Mouse (Mus musculus): ENCODE results near the gene Reep6.
A peak's percentile ranks its signal among the peaks of the same experiment; 100 is the strongest.

The Reep6 gene

GRCm38 (mm10) chr10:80329273-80330081 lies at the start of gene Reep6, which contains the start of gene Pcsk4:
Reep6 (plus strand) TSS chr10:80329953.
Pcsk4 (minus strand) TSS chr10:80329498.
- peak; percentile 98 for DNase-seq (ENCODE audit: low read depth, low spot score)

- DNase-seq (ENCODE audit: low read depth, low spot score): no peak
Observed at GRCm38 (mm10) chr10:80281304-80281703, 48.4 kb upstream of the Reep6 start.

DNA sequence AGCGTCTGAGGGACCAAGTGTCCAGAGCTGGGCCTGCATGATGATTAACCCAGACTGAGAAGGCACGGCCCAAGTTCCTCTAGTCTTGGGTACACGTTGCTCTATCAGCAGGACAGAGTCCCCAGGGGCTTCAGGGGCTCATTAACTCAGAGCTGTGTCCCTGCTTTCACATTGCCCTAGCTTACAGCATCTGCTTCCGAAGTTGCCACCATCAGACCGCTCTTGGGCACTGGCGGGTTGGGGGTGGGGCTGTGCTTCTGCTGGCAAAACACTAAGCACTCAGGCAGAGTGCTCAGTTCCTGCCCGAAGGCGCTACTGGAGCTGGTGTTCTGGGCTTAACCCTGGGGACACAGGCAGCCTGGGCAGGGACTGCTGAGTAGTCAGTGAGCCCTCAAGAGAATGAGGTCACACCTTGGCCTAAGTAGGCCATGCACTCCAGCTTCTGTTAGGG lies 47.8 kb upstream of the Reep6 start:
- DNase-seq (ENCODE audit: low read depth, low spot score): peak; percentile 65

GRCm38 (mm10) chr10:80282481-80283441 lies 47.0 kb upstream of the Reep6 start:
- DNase-seq (ENCODE audit: low read depth, low spot score): no peak

DNA sequence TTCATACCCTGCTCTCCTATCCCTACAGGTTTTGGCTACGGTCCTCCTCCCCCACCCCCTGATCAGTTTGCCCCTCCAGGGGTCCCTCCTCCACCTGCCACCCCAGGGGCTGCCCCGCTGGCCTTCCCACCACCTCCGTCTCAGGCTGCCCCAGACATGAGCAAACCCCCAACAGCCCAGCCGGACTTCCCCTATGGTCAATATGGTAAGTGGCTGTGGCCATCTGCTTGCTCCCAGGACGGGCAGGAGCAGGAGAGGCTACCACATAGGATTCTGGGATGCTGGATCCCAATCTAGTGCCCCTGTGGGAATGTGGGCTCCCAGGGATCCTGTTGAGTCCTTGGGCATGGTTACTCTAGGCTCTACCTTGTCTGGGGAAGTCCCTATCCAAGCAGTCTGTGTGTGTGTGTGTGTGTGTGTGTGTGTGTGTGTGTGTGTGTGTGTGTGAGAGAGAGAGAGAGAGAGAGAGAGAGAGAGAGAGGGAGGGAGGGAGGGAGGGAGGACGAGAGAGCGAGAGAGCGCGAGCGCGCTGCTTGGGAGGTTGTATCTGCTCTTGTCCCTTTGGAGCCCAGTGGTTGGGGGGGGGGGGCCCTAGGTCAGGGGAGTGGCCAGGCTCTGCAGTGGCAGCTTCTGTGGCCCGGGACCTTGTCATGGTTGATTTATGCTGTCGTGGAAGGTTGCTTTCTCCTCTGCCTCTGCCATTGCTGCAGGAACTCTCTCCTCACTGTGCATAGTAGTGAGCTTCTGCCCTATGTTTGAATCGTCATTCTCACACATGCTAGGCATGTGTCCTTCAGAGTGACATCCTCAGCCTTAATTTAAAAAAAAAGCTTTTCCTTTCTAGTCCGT lies 44.3 kb upstream of the Reep6 start:
- no peak for DNase-seq (ENCODE audit: low read depth, low spot score)

DNA sequence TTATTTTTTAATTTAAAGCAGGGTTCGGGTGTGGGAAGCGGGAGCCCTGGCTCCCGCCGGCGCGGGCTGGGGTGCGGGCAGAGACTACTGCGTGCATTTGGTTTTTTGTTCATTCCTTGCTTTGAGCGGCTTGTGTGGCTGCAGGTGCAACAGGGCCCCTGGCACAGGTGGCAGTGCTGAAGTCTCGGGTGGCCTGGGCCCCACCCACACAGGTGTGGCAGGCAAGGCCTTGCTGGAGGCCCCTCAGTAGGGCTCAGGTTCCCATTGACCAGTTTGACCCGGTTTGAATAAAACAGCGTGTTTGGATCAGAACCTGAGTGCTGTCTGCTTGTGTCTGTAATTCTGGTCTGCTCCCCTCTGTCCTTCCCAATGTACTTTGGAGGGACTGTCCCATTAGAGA lies 41.7 kb upstream of the Reep6 start:
- no peak for DNase-seq (ENCODE audit: low read depth, low spot score)

GRCm38 (mm10) chr10:80288657-80289056 lies 41.1 kb upstream of the Reep6 start:
- no peak for DNase-seq (ENCODE audit: low read depth, low spot score)

DNA sequence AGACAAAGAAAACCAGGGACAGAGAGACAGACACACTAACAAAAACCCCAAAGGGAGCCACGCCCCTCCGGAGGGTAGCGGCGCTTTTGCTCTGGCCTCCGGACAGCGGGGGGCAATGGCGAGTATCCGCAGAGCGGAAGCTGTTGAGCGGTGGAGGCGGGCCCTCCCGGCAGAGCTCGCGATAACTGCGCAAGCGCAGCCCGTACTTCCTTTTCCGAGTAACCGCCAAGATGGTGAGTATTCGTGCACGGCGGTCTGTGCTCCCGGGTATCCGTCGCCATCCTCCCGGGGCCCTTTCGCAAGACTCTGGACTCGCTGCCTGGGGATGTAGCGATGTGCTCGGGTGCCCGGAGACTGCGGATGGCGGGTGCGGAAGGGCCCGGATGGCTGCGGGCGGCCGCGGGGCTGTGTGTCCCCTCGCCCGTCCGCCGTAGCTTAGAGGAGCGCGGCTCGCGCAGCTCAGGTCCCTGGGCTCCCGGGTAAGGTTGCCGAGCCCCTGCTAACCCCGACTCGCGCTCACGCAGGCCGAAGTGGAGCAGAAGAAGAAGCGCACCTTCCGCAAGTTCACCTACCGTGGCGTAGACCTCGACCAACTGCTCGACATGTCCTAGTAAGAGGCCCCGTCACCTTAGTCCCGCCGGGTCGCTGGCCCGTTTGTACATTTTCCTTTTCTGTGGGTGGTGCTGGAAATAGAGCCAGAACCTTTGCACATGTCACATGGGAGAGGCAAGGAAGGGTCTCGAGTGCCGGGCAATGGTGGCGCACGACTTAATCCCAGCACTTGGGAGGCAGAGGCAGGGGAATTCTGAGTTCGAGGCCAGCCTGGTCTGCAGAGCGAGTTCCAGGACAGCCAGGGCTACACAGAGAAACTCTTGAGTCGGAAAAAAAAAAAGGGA lies 37.3 kb upstream of the Reep6 start, which contains the start of gene Rps15:
Gene Rps15, plus strand, starts transcription at position 203 of the 896 bp plus-strand sequence.
- DNase-seq (ENCODE audit: low read depth, low spot score): peak; percentile 95

GRCm38 (mm10) chr10:80293325-80293724 lies 36.4 kb upstream of the Reep6 start:
- DNase-seq (ENCODE audit: low read depth, low spot score): no peak

- DNase-seq (ENCODE audit: low read depth, low spot score): no peak
Observed at GRCm38 (mm10) chr10:80294311-80294710, 35.4 kb upstream of the Reep6 start.

DNA sequence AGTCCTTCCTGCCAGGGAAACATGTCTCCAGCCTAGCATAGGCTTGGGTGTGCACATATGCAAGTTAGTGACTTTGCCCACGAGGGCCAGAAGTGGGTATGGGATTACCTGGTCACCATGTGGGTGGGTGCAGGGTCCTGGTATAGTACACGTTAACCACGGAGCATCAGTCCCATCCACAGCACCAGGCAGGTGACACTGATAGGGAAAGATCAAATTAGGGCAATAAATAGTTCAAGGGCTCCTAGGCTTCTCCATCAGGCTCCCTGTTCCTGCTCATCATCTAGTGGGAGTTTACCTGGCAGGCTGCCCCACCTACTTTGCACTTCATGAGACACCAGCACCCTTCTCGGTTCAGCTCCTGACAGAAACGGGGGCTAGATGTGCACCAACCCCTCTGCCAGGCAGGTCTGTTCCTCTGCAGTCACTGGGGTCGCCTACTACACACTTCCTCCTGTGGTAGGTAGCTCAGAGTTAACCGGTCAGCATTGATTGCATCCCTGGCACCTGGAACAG lies 34.9 kb upstream of the Reep6 start:
- DNase-seq (ENCODE audit: low read depth, low spot score): no peak

DNA sequence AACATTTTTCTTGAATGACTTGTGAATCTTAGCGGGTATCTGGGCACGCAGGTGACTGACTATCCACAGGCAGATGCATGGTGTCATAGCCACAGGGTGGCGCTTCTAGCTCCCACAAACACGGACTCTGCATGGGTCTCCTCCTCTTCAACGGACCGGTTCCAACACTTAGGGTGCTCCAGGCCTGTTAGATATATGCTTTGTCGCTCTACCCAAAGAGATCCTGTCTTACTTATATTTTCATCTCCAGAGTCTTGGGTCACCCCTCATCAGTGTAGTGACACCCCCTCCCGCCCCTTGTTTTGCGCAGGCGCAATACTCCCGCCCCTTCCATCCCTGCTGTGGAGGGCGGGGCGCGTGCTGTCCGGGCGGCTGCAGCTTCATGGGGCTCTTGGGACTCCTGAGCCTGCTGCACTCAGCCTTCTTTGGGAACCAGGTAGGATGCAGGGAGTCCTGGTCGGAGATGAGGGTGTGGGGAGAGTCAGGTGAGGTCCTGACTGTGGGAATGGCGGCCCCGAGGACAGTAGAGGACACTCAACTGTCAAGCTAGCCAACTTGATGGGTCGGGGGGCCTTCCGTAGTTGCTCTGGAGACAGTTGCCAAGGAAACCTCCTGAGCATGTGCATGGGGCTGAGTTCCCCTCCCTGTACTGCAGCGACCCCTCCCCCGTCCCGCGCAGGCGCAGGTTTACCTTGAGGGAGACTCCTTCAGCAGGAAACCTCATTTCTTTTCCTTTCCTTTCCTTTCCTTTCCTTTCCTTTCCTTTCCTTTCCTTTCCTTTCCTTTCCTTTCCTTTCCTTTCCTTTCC lies 33.9 kb upstream of the Reep6 start, which contains the start of gene Apc2:
Gene Apc2, plus strand, starts transcription at position 360 of the 808 bp plus-strand sequence.
- peak; percentile 58 for DNase-seq (ENCODE audit: low read depth, low spot score)

DNA sequence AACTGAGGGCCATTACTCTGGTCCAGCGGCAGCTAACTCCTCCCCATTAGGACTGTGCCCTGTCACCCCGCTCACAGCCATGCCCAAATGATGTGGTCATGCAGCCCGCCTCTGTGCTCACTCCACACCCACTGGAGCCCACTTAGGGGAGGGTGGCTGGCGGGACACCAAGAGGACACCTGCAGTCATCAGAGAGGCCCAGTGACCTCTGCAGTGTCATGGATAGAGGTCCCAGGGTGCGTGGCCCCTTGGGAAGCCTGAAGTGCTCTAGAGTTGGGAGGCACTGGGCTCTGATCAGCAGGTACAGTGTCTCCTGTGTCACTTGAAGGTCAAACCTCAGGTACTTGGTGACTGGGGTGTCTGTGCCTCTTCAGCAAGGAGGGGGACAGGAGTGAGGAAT lies 32.9 kb upstream of the Reep6 start:
- DNase-seq (ENCODE audit: low read depth, low spot score): no peak

GRCm38 (mm10) chr10:80297526-80298133 lies 32.1 kb upstream of the Reep6 start:
- DNase-seq (ENCODE audit: low read depth, low spot score): no peak

- no peak for DNase-seq (ENCODE audit: low read depth, low spot score)
Observed at GRCm38 (mm10) chr10:80298571-80299281, 31.0 kb upstream of the Reep6 start.

GRCm38 (mm10) chr10:80299301-80299700 lies 30.5 kb upstream of the Reep6 start:
- no peak for DNase-seq (ENCODE audit: low read depth, low spot score)

DNA sequence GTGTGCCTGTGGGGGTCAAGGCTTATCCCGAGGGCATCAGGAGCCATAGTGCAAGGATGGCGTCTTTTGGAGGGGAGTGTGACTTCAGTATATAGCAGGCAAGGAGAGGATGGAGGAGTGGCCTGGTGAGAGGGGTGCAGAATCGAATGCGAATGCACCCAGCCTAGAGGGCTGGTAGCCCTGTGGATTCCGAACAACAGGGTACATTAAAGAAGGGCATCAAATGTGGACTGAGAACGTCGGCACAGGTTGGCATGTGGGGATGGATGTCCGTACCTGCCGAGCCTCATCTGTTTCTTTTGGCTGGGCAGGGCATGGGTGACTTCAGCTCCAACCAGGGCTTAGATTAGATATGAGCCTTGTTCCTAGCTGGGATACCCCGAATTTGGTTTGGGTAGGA lies 29.9 kb upstream of the Reep6 start:
- no peak for DNase-seq (ENCODE audit: low read depth, low spot score)

DNA sequence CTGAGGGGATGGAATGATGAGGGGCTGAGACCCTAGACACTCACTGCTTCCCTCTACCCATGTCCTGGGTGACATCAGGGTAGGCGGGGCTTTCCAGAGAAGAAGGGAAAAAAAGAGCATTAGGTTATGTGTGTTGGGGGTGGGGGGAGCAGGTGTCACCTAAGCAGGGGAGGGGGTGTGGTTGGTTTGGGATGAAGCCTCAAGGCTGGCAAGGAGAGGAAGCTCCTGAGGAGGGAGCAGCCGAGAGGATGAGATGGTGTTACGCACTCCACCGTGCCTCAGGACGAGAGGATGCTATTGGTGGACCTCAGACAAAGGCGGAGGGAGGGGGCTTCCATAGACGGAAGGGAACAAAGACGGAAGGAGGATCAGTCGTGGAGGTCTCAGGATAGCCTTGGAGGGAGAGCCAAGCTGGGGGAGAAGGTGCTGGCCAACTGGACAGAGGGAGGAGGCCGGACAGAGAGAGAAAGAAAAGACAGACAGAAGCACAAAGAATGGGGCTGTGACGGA lies 29.0 kb upstream of the Reep6 start:
- DNase-seq (ENCODE audit: low read depth, low spot score): no peak

Measured in skeletal muscle tissue, adult 2 months (tissue).